Mouse (Mus musculus): Measurements from ENCODE around the gene Mill2. TPM values are rescaled to one million over a fixed set of nuclear protein-coding genes. Genes with fewer than 3 reads are reported as not detected.

Gene Mill2
- polyA plus RNA-seq, 1 experiment from 2014 or later, result 0.34 TPM

DNA sequence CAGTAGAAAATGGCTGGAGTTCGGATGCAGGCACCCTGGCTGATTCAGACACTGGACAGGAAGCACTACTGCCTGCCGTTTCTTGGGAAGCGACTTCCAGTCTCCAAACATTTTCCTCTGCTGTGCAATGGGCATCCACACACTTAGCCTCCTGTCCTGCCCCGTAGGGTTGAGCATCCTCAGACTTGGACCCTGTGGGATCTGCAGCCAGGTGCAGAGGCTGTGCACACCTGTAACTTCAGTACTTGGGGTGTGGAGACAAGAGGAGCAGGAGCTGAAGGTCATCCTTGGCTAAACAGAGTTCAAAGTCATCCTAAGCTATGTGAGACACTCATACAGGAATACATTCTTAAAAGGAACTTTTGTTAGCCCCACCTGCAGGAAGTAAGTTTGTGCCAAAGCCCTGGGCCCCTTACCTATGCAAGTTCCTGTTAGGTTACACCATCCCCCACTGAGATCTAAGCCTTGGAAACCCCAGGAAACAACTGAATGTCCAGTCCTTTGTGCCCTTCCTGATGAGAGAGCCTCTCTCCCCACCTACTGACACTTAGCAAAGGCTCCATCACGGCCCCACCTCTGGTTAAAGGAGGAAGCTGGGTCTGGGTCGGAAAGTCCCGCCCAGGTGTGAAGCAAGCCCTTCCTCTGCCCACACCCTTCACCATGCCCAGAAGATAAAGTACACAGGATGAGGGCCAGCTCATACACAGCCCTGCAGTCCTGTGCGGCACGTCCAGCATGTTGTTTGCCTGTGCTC is 44.4 kb downstream of the Mill2 start:
- H3K27ac ChIP-seq, result no peak overlapping the region
- no peak overlapping the region for H3K4me3 ChIP-seq
- WGBS, result 69% methylated on average over 9 of the region's 9 CpGs
- H3K36me3 ChIP-seq (ENCODE audit: poor library complexity, severe bottlenecking), result no peaks in the 10 kb centered on the region
- no peaks in the 10 kb centered on the region for H3K9me3 ChIP-seq (replicated peaks)
- no peak overlapping the region for H3K4me2 ChIP-seq
- no peak overlapping the region for H3K9ac ChIP-seq
- no peak for ATAC-seq
- no peaks in the 10 kb centered on the region for H3K27me3 ChIP-seq
- no peaks in the 10 kb centered on the region for H3K4me1 ChIP-seq

DNA sequence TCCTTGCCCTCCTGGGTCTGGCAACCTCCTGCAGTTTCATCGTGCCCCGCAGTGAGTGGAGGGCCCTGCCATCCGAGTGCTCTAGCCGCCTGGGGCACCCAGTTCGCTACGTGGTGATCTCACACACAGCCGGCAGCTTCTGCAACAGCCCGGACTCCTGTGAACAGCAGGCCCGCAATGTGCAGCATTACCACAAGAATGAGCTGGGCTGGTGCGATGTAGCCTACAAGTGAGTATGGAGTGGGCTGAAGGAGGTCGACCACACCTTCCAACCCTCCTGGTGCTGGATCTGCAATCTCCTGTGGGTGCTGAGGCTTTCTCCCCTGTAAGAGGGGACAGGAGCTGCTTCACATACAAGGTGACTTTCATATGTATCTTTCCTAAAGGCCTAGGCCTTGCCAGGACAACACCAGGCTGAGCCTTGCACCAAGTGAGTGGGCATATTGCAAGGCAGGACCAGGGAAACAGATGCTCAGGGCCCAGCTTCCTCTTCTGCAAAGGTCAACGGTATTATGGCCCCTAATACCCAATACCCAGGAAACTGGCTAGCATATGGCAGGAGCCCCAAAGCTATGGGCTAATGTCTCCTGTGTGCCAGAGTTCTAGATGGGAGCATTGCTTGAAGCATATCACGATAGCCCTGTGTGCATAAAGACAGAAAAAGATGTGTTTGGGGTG is 45.1 kb downstream of the Mill2 start:
- no peak overlapping the region for H3K9ac ChIP-seq
- ATAC-seq, result no peak
- H3K9me3 ChIP-seq (replicated peaks), result no peaks in the 10 kb centered on the region
- H3K4me1 ChIP-seq, result no peaks in the 10 kb centered on the region
- H3K36me3 ChIP-seq (ENCODE audit: poor library complexity, severe bottlenecking), result no peaks in the 10 kb centered on the region
- no peak overlapping the region for H3K27ac ChIP-seq
- no peaks in the 10 kb centered on the region for H3K27me3 ChIP-seq
- no peak overlapping the region for H3K4me3 ChIP-seq
- WGBS, result 62% methylated on average over 13 of the region's 13 CpGs
- H3K4me2 ChIP-seq, result no peak overlapping the region

DNA sequence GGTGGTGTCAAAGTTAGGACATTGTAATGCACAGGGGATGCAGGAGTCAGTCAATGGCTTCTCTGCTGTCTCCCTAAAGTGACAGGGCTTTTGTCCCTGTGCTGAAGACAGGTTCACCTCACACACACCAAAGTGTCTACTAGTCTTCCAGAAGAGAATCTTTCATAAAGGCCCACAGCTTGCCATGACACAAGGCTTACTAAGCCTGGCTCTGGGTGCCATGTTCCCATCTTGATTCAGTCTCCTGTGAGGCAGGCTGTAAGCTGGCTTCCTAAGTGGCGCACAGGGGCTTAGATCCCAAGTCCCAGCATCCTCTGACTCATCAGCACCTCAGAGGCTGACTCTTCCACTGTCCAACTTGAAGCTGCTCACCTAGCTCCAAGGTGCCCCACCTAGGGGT is 47.2 kb downstream of the Mill2 start:
- H3K9ac ChIP-seq, result no peak overlapping the region
- H3K27ac ChIP-seq, result no peak overlapping the region
- ATAC-seq, result no peak
- H3K9me3 ChIP-seq (replicated peaks), result no peaks in the 10 kb centered on the region
- no peak overlapping the region for H3K4me3 ChIP-seq
- no peaks in the 10 kb centered on the region for H3K27me3 ChIP-seq
- H3K4me2 ChIP-seq, result no peak overlapping the region
- H3K36me3 ChIP-seq (ENCODE audit: poor library complexity, severe bottlenecking), result no peaks in the 10 kb centered on the region
- 0 out of 2 replicates have a peak, but pooled peaks cover 2% of the 10 kb centered on the region for H3K4me1 ChIP-seq
- WGBS, result 95% methylated on average over 1 of the region's 1 CpGs

DNA sequence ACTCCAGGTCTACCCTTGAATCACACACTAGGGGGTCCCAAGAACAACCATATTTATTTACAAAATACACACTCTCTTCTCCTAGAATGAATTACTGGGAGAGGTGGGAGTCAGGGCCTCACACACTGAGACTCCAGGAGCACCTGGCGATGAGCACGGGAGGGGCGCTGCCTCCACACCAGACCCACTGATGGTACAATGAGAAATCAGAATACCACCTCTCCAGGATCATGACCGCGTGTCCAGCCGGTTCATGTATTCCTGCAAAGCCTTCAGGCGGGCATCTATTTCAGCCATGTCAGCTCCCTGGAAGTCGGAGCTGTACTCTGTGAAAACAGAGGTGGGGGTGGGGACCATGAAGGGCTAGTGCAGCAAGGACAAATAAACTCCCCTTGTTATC is 51.1 kb downstream of the Mill2 start:
- no peak for ATAC-seq
- no peak overlapping the region for H3K27ac ChIP-seq
- 92% methylated on average over 8 of the region's 8 CpGs for WGBS
- no peak overlapping the region for H3K9ac ChIP-seq
- H3K36me3 ChIP-seq (ENCODE audit: poor library complexity, severe bottlenecking), result no peaks in the 10 kb centered on the region
- peaks cover 19% of the 10 kb centered on the region for H3K27me3 ChIP-seq
- no peak overlapping the region for H3K4me2 ChIP-seq
- H3K4me1 ChIP-seq, result peaks cover 26% of the 10 kb centered on the region
- no peak overlapping the region for H3K4me3 ChIP-seq
- no peaks in the 10 kb centered on the region for H3K9me3 ChIP-seq (replicated peaks)

DNA sequence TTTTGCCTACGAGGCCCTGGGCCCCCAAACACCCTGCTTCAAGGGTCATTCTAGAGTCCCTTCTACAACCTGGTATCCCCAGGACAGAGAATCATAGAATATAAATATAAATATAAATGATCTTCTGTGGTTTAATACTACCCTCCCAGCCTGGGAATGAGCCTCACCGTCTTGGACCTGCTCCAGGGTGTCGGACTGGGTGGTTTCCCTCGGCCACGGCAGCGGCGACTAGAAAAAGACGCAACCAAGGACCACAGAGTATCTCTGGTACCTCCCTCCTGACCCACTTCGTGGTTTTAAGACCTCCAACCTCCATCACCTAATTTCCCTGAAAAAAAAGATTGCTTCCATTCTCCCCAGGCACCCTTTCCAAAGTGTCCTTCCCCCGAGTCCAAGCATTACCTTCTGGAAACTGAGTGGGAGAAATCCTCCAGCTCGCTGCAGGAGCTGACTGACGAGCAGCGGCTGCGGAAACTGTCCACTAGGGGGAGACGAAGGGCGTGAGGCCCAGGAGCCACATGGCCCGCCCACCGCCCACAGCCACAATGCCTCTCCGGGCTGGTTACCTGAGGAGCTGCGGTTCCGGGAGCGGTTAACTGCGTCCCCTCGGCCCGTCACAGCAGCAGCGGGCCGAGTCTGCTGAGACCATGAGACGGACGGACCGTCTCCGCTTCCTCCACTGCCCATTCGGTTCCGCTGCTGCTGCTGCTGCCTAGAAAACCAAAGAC is 52.3 kb downstream of the Mill2 start:
- peaks cover 19% of the 10 kb centered on the region for H3K27me3 ChIP-seq
- H3K36me3 ChIP-seq (ENCODE audit: poor library complexity, severe bottlenecking), result 0 out of 2 replicates have a peak, but pooled peaks cover 2% of the 10 kb centered on the region
- WGBS, result 19% methylated on average over 33 of the region's 33 CpGs
- H3K4me2 ChIP-seq, result peak overlapping the region; percentile 79
- H3K27ac ChIP-seq, result no peak overlapping the region; the same call in 1 of the 2 replicates
- H3K9me3 ChIP-seq (replicated peaks), result no peaks in the 10 kb centered on the region
- ATAC-seq, result peak; percentile 79
- peaks cover 26% of the 10 kb centered on the region for H3K4me1 ChIP-seq
- peak overlapping the region; percentile 48 for H3K4me3 ChIP-seq
- H3K9ac ChIP-seq, result peak overlapping the region; percentile 69

DNA sequence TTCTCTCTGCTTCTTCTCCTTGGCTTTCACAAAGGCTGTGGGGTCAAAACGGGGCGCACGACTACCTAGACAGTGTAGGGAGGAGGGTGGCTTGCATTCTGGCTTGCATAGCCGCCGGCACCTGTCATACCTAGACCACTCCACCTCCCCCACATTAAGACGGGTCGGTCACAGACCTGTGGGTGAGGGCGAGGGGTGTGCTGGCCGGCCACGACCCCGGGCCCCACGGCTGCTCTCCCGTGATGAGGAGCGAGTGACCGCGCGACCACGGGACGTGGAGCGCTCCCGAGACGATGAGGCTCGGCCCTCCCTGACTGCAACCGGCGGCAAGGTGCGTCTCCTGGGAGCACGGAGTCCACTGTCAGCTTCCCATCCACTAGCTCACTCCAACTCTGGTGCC is 53.2 kb downstream of the Mill2 start:
- peaks cover 19% of the 10 kb centered on the region for H3K27me3 ChIP-seq
- peak overlapping the region; percentile 79 for H3K4me2 ChIP-seq
- H3K9ac ChIP-seq, result peak overlapping the region; percentile 71; the same call in 1 of the 2 replicates
- no peaks in the 10 kb centered on the region for H3K9me3 ChIP-seq (replicated peaks)
- H3K4me1 ChIP-seq, result peaks cover 26% of the 10 kb centered on the region
- peak overlapping the region; percentile 48 for H3K4me3 ChIP-seq
- no peak overlapping the region for H3K27ac ChIP-seq
- H3K36me3 ChIP-seq (ENCODE audit: poor library complexity, severe bottlenecking), result peaks cover 9% of the 10 kb centered on the region; the same call in 1 of the 2 replicates
- ATAC-seq, result peak; percentile 31
- 26% methylated on average over 27 of the region's 27 CpGs for WGBS

DNA sequence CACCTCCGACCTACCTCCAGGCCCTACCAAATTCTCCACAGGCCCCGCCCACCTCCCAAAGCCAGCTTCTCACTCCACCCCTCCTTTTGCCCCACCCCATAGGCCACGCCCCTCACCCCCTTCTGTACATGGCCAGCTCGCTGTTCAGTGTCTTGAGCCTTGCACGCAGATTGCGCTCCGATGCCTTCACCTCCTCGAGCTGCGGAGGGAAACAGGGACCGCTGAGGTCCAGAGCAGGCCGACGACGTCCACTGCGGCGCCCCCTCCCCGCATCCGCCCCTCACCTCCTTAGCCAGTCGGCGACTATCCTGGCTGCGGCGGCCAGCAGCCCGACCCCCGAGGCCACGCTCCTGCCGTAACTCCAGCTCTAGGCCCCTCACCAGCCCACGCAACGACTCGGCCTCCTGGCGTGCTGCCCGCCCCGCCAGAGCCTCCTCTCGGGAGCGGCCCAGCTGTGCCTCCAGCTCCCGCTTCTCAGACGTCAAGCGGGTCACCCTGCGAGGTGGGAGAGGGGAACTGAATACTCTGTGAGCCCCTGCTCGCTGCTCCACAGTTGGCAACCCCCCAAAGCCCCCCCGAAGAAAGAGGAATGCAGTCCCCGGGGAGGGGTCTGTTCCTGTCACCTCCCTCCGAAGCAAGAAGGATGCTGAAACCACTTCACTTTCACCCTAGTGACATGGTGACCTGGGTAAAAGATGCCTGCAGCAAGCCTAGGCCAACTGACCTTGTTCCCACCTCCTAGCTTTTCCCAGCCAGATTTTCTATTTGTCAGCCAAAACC is 54.1 kb downstream of the Mill2 start:
- peak overlapping the region; percentile 71 for H3K9ac ChIP-seq
- no peaks in the 10 kb centered on the region for H3K9me3 ChIP-seq (replicated peaks)
- peaks cover 26% of the 10 kb centered on the region for H3K4me1 ChIP-seq
- peak; percentile 16; the same call in 1 of the 2 replicates for ATAC-seq
- H3K36me3 ChIP-seq (ENCODE audit: poor library complexity, severe bottlenecking), result peaks cover 12% of the 10 kb centered on the region; the same call in 1 of the 2 replicates
- H3K27ac ChIP-seq, result peak overlapping the region; percentile 25; the same call in 1 of the 2 replicates
- peak overlapping the region; percentile 79 for H3K4me2 ChIP-seq
- H3K27me3 ChIP-seq, result peaks cover 19% of the 10 kb centered on the region
- H3K4me3 ChIP-seq, result peak overlapping the region; percentile 48
- 2% methylated on average over 38 of the region's 41 CpGs for WGBS

DNA sequence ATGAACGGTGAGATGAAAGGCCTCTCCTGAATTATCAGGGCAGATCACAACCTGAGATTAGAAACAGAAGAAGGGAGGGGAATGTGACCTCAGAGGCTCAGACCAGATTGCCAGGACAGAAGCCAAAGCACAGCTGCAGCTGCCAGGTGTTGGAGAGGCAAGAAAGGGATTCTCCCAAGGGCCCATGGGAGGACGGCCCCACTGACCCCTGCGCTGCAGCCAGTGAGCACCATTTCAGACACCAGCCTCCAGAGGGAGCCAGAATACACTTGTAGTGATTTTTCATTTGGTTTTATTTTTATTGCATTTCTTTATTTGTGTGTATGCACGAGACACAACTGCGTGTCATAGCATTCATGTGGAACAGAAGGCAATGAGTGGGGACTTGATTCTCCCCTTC is 56.8 kb downstream of the Mill2 start:
- Histone ChIP-seq H3K4me1 (peaks cover 26% of the 10 kb centered on the region), H3K36me3 (ENCODE audit: poor library complexity, severe bottlenecking) (peaks cover 37% of the 10 kb centered on the region), H3K9me3 (replicated peaks) (no peaks in the 10 kb centered on the region), H3K27me3 (peaks cover 19% of the 10 kb centered on the region), H3K27ac (no peak overlapping the region), H3K4me2 (no peak overlapping the region), H3K9ac (no peak overlapping the region), H3K4me3 (no peak overlapping the region)
- 36% methylated on average over 5 of the region's 5 CpGs for WGBS
- no peak for ATAC-seq

DNA sequence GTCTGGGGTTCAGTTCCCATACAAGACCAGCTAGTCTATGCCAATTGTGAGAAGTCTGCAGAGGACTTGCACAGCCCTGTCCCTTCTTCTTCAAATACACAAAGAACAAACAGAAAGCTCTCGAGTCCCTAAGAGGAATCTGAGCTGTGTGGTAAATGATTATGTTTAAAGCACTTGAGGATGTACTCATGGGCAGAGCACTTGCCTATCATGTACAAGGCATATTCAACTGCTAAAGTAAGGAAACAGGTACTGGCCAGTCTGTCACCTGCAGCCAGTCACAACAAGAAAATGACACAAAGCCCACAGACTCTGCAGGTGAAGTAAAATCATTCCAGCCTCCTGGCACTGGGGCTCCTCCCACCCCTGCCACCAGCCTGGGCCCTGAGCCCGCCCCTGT is 60.7 kb downstream of the Mill2 start:
- Histone ChIP-seq H3K4me3 (no peak overlapping the region), H3K36me3 (ENCODE audit: poor library complexity, severe bottlenecking) (peaks cover 61% of the 10 kb centered on the region), H3K27me3 (no peaks in the 10 kb centered on the region), H3K4me2 (no peak overlapping the region), H3K27ac (no peak overlapping the region), H3K4me1 (no peaks in the 10 kb centered on the region), H3K9ac (no peak overlapping the region), H3K9me3 (replicated peaks) (no peaks in the 10 kb centered on the region)
- 83% methylated on average over 2 of the region's 2 CpGs for WGBS
- ATAC-seq, result no peak

DNA sequence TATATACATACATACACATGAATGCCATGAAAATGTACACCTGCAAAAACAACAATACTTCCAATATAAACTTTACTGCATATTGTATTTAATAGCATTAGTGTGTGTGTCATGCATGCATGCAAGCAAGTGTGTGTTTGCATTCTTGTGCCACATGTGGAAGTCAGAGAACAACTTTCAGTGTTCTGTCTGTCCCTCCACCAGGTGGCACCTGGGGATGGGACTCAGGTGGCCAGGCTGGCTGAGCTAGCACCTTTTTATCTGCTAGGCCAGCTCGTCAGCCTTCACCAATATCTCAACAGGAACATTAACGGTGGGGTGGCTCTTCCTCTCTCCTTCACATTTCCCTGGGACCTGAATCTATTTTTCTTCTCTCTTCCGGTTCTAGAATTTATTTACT is 62.7 kb downstream of the Mill2 start:
- ATAC-seq, result no peak
- H3K9ac ChIP-seq, result no peak overlapping the region
- WGBS, result 74% methylated on average over 3 of the region's 3 CpGs
- H3K9me3 ChIP-seq (replicated peaks), result no peaks in the 10 kb centered on the region
- no peak overlapping the region for H3K27ac ChIP-seq
- no peak overlapping the region for H3K4me3 ChIP-seq
- no peaks in the 10 kb centered on the region for H3K27me3 ChIP-seq
- H3K36me3 ChIP-seq (ENCODE audit: poor library complexity, severe bottlenecking), result peaks cover 56% of the 10 kb centered on the region
- H3K4me1 ChIP-seq, result no peaks in the 10 kb centered on the region; the same call in 1 of the 2 replicates
- no peak overlapping the region for H3K4me2 ChIP-seq

DNA sequence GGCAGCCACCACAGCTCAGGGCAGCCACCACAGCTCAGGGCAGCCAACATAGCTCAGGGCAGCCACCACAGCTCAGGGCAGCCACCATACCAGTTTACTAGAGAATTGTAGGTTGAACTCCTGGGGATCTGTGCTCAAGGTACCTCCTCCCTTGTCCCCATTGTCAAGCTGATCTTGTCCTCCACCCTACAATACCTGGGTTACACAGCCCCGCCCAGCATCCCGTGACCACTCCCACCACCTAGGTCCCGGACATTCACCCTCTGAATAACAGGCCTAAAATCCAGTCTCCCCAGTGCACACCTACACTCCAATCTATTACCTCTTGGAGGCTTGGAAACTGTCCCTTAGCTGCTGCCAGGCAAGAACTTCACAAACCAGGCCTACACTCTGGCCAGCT is 65.2 kb downstream of the Mill2 start:
- 72% methylated on average over 3 of the region's 3 CpGs for WGBS
- no peaks in the 10 kb centered on the region for H3K9me3 ChIP-seq (replicated peaks)
- H3K4me2 ChIP-seq, result no peak overlapping the region
- no peak for ATAC-seq
- no peaks in the 10 kb centered on the region for H3K27me3 ChIP-seq
- peaks cover 21% of the 10 kb centered on the region for H3K4me1 ChIP-seq
- no peak overlapping the region for H3K4me3 ChIP-seq
- H3K27ac ChIP-seq, result no peak overlapping the region
- H3K9ac ChIP-seq, result no peak overlapping the region
- H3K36me3 ChIP-seq (ENCODE audit: poor library complexity, severe bottlenecking), result peaks cover 38% of the 10 kb centered on the region
